ENCODE assay signal across 23 mouse cellular contexts in genomic region chrX:52155408-52155953, GRCm38 (mm10). TPM values are rescaled to one million over a fixed set of nuclear protein-coding genes. Genes with fewer than 3 reads are reported as not detected.
DNase-seq lines count a peak whose midpoint lies in the region; ATAC-seq and TF ChIP-seq lines count a peak whose summit lies in the region.
"Had no signal": no experiment of that assay in that cellular context is flagged by ENCODE, and none has a peak within 500 bp of the region (broad histone marks: within the 10 kb centered on the region; RNA-seq: fewer than 3 reads in every experiment).

No protein-coding gene starts in this region.

- no peak overlapping the region; the same call in 1 of the 2 replicates for H3K27ac ChIP-seq in MEL (ENCODE audit: control insufficient read depth, low read depth, low read length)
- H3K27ac ChIP-seq in liver, postnatal 0 days (ENCODE audit: low read depth): peak overlapping the region; percentile 67
- H3K27ac ChIP-seq in intestine, postnatal 0 days (ENCODE audit: low read depth, low read length): no peak overlapping the region
- H3K27ac ChIP-seq: embryonic facial prominence, embryonic 12.5 days; hindbrain, embryonic 14.5 days; midbrain, embryonic 10.5 days; neural tube, embryonic 13.5 days had no signal

- H3K4me3 ChIP-seq in MEL (ENCODE audit: control insufficient read depth in 1 of 2, insufficient read depth in 1 of 2, low read depth in 2 of 2, low read length in 2 of 2): peak overlapping the region; percentile 47 to 48; a peak in 3 of 4 replicates
- no peak overlapping the region for H3K4me3 ChIP-seq in liver, postnatal 0 days (ENCODE audit: low read depth, low read length)
- no peak overlapping the region for H3K4me3 ChIP-seq in intestine, postnatal 0 days (ENCODE audit: low read depth, low read length)
- H3K4me3 ChIP-seq: embryonic facial prominence, embryonic 12.5 days; midbrain, embryonic 10.5 days; myocyte; neural tube, embryonic 13.5 days had no signal

- H3K4me1 ChIP-seq in MEL (ENCODE audit: control insufficient read depth in 1 of 2, insufficient read depth in 2 of 2, low read length in 2 of 2): peaks cover 0 to 18% of the 10 kb centered on the region in 2 experiments; a peak in 3 of 4 replicates
- H3K4me1 ChIP-seq in liver, postnatal 0 days (ENCODE audit: insufficient read depth): no peaks in the 10 kb centered on the region
- no peaks in the 10 kb centered on the region for H3K4me1 ChIP-seq in intestine, postnatal 0 days (replicated peaks; ENCODE audit: control insufficient read depth, insufficient read depth, low read length)
- H3K4me1 ChIP-seq: embryonic facial prominence, embryonic 12.5 days; midbrain, embryonic 10.5 days; neural tube, embryonic 13.5 days had no signal

- TF ChIP-seq EP300 in MEL (IDR thresholded peaks at IDR 0.05; ENCODE audit: low read depth in 1 of 2, low read length in 2 of 2): peak; percentile 11 to 28; a peak in 1 of 4 replicates
- no peak for TF ChIP-seq EP300 in liver, postnatal 0 days (IDR thresholded peaks at IDR 0.05; ENCODE audit: low read depth)

- peaks cover 0 to 16% of the 10 kb centered on the region in 2 experiments; a peak in 2 of 4 replicates for H3K36me3 ChIP-seq in MEL (ENCODE audit: control insufficient read depth in 1 of 2, insufficient read depth in 2 of 2, low read length in 2 of 2)
- H3K36me3 ChIP-seq in liver, postnatal 0 days (replicated peaks; ENCODE audit: insufficient read depth, low read length): no peaks in the 10 kb centered on the region
- no peaks in the 10 kb centered on the region for H3K36me3 ChIP-seq in intestine, postnatal 0 days (ENCODE audit: control insufficient read depth, insufficient read depth)
- H3K36me3 ChIP-seq: embryonic facial prominence, embryonic 12.5 days; midbrain, embryonic 10.5 days; neural tube, embryonic 13.5 days had no signal

- no peaks in the 10 kb centered on the region for H3K9me3 ChIP-seq in MEL (replicated peaks; ENCODE audit: insufficient read depth, low read length)
- H3K9me3 ChIP-seq in liver, postnatal 0 days (ENCODE audit: low read length): no peaks in the 10 kb centered on the region
- H3K9me3 ChIP-seq in intestine, postnatal 0 days (ENCODE audit: control insufficient read depth): no peaks in the 10 kb centered on the region
- H3K9me3 ChIP-seq: embryonic facial prominence, embryonic 12.5 days; midbrain, embryonic 10.5 days; neural tube, embryonic 13.5 days had no signal

- WGBS in liver, postnatal 0 days (ENCODE audit: insufficient replicate concordance): 54% methylated on average over 7 of the region's 7 CpGs
- WGBS in intestine, postnatal 0 days: 75% methylated on average over 7 of the region's 7 CpGs

- no peaks in the 10 kb centered on the region for H3K27me3 ChIP-seq in MEL (ENCODE audit: control insufficient read depth in 1 of 2, insufficient read depth in 2 of 2, low read length in 2 of 2)
- H3K27me3 ChIP-seq in liver, postnatal 0 days (ENCODE audit: insufficient read depth, low read length): no peaks in the 10 kb centered on the region
- H3K27me3 ChIP-seq in intestine, postnatal 0 days (replicated peaks; ENCODE audit: control insufficient read depth, insufficient read depth, low read length): no peaks in the 10 kb centered on the region
- H3K27me3 ChIP-seq: embryonic facial prominence, embryonic 12.5 days; neural tube, embryonic 13.5 days had no signal

- no peak for TF ChIP-seq RAD21 in MEL (IDR thresholded peaks at IDR 0.05; ENCODE audit: low read depth, low read length)

- TF ChIP-seq POLR2A in MEL (IDR thresholded peaks at IDR 0.05; ENCODE audit: control insufficient read depth in 1 of 2, insufficient read depth in 1 of 2, low read depth in 1 of 2, low read length in 2 of 2, poor library complexity in 1 of 2): no peak

- H3K4me2 ChIP-seq in liver, postnatal 0 days (ENCODE audit: low read depth, low read length): no peak overlapping the region
- no peak overlapping the region for H3K4me2 ChIP-seq in intestine, postnatal 0 days (replicated peaks; ENCODE audit: low read depth)
- H3K4me2 ChIP-seq: embryonic facial prominence, embryonic 12.5 days; hindbrain, embryonic 14.5 days; lung, embryonic 14.5 days; neural tube, embryonic 13.5 days had no signal

- no peak overlapping the region; the same call in 1 of the 2 replicates for H3K9ac ChIP-seq in MEL (ENCODE audit: control insufficient read depth, low read depth, low read length, poor library complexity, severe bottlenecking)
- H3K9ac ChIP-seq in liver, postnatal 0 days (replicated peaks): no peak overlapping the region
- H3K9ac ChIP-seq in intestine, postnatal 0 days (ENCODE audit: low read depth, low read length): no peak overlapping the region
- H3K9ac ChIP-seq: embryonic facial prominence, embryonic 12.5 days; forebrain, postnatal 0 days; hindbrain, embryonic 14.5 days; lung, embryonic 14.5 days; neural tube, embryonic 13.5 days had no signal

- ATAC-seq in liver, postnatal 0 days: 0 out of 2 replicates have a peak, but pooled peaks have one; percentile 19
- ATAC-seq in intestine, postnatal 0 days: no peak
- ATAC-seq: activated CD4-positive, CD25-positive, alpha-beta regulatory T cell, adult 4 months; forebrain, postnatal 0 days; midbrain, embryonic 16.5 days; Patski had no signal

- DNase-seq in kidney, postnatal 36 days: peak; percentile 52 to 55
- DNase-seq in kidney, adult 11 months: no peak
- peak; percentile 68 for DNase-seq in MEL (ENCODE audit: low read depth, low spot score)
- DNase-seq in ZHBTc4 (ENCODE audit: low read depth, low spot score): peak; percentile 25
- DNase-seq in liver, postnatal 0 days: no peak
- DNase-seq in embryo, embryonic 11 days: no peak
- DNase-seq: adrenal gland, postnatal 10 days; cerebellum, adult 18-20 months; cerebellum, postnatal 14 days; forebrain, postnatal 0 days; gastrocnemius, postnatal 25 days; heart, postnatal 36 days; thymus, postnatal 14 days had no signal

- TF ChIP-seq CTCF in MEL (IDR thresholded peaks at IDR 0.05 in 2 of 3, conservative IDR thresholded peaks at IDR 0.05 in 1 of 3; ENCODE audit: control insufficient read depth in 1 of 3, insufficient read depth in 1 of 3, low read depth in 2 of 3, low read length in 3 of 3, poor library complexity in 1 of 3, severe bottlenecking in 1 of 3): no peak
- TF ChIP-seq CTCF in liver, postnatal 0 days (IDR thresholded peaks at IDR 0.05; ENCODE audit: low read depth): no peak
- TF ChIP-seq CTCF in intestine, postnatal 0 days (IDR thresholded peaks at IDR 0.05; ENCODE audit: low read depth): no peak

- peaks cover 2% of the 10 kb centered on the region; the same call in 1 of the 2 replicates for H3K79me2 ChIP-seq in MEL (ENCODE audit: control insufficient read depth, insufficient read depth, low read length, poor library complexity)

TF ChIP-seq in MEL, 35 proteins besides CTCF, POLR2A, EP300 and RAD21:
- TF ChIP-seq CHD1 (IDR thresholded peaks at IDR 0.05; ENCODE audit: low read depth, low read length) (no peak), ZNF384 (IDR thresholded peaks at IDR 0.05; ENCODE audit: low read depth, low read length) (peak; percentile 68), ETS1 (IDR thresholded peaks at IDR 0.05; ENCODE audit: low read depth, low read length) (0 out of 2 replicates have a peak, but pooled peaks have one; percentile 10)

RNA-seq across cellular contexts. Expression of gene Gpc4, which starts 9.6 kb away (rescaled TPM):
- 4.4 and 5.1 TPM in 2 replicates for total RNA-seq in MEL (2012; rRNA removed)
- polyA plus RNA-seq in MEL (2012; ENCODE audit: insufficient read depth in 1 of 2, insufficient read length in 2 of 2, low read depth in 1 of 2, low replicate concordance in 2 of 2, missing spikeins in 1 of 2): 1 to 10 TPM in 1 of 2 experiments, not detected in 1; 9.4 TPM
- 15.8 and 19.7 TPM in 2 replicates for polyA plus RNA-seq in liver, postnatal 0 days (2015; fragmentation: Nextera tagmentation; extraction: Ambion mirVana)
- polyA plus RNA-seq in intestine, postnatal 0 days (2015; fragmentation: Nextera tagmentation; extraction: Ambion mirVana): 21.2 and 21.6 TPM in 2 replicates

Comparison
In these comparisons a context has a peak if more than half of its experiments do, and no peak if none do; other contexts are left out.
1. DNase-seq: peak in kidney, postnatal 36 days (2 of 2), MEL (single experiment) and ZHBTc4 (single experiment); none in kidney, adult 11 months (single experiment), liver, postnatal 0 days (single experiment) and embryo, embryonic 11 days (single experiment).
2. H3K4me3 ChIP-seq: peak in MEL (2 of 2); none in liver, postnatal 0 days (single experiment) and intestine, postnatal 0 days (single experiment).